Mouse (Mus musculus) pancreas, adult 10 weeks (tissue): ENCODE measurements around the gene Ung. TPM values are rescaled to one million over a fixed set of nuclear protein-coding genes. Genes with fewer than 3 reads are reported as not detected.

ENCODE experiments used
- polyA plus RNA-seq: library from polyadenylated mRNA; stranded (reverse); fragments of 350-450 nt; fragmentation: Illumina TruSeq; extraction: RNeasy Lipid Tissue Mini Kit (QIAGEN cat#74804); gene quantifications from one replicate; pipeline ENCODE4 v1.2.3, GENCODE M21; 2015; ENCODE audit warnings: low read depth, low replicate concordance; ENCODE audit not compliant: insufficient read depth

The Ung gene
- polyA plus RNA-seq = 2.3 TPM

DNA sequence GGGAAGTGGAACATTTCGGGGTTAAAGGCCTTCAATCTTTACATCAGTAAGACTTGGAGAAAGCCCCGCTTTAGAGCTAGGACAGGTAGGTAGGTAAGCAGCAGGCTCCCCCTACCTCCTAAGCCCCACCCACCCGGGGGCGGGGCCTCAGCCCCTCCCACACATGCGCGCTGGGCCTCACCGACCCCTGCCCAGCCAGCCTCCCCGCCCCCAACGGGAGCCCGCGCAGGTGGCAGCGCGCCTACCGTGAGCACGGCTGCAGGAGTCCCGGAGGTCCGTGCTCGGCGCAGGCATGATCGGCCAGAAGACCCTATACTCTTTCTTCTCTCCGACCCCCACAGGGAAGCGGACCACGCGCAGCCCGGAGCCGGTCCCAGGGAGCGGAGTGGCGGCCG is at the start of gene Ung:
Gene Ung (plus strand): TSS at position 176 of the 395 bp plus-strand sequence.

DNA sequence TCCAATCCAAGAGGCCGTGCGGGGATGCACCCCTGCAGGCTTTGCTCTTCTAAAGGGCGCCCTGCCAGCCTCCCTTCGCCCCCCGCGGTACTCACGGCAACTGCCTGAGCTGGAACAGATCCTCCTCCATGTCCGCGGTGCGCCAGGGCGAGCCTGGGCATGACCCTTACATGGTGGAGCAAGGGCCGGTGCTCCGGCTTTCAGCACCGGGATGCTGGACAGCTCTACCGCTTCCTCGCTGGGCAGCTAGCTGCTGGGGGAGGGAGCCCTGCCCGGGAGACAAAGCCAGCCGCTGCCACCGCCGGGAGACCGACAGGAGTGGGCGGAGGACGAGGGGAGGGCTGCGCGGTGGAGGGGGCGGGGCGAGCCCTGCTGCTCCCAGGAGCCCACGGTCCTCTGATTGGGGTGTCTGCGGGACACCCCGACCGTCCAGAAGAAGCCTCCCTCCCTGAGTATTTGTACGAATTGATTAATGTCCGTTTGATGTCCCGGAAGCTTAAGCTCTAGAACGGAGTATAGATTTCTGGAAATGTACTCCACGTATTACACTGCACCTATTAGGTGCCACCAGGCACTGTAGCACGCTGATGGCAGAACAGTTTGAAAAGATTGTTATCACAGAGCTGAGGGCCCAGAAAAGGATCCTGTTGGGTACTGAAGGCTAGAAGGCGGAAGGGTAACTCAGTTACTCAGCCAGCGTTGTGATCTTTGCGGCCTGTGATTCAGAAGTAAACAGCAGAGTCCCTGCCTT is 39.0 kb upstream of the Ung start, which contains the start of gene Svop:
Gene Svop (minus strand): TSS at position 514 of the 751 bp plus-strand sequence.

DNA sequence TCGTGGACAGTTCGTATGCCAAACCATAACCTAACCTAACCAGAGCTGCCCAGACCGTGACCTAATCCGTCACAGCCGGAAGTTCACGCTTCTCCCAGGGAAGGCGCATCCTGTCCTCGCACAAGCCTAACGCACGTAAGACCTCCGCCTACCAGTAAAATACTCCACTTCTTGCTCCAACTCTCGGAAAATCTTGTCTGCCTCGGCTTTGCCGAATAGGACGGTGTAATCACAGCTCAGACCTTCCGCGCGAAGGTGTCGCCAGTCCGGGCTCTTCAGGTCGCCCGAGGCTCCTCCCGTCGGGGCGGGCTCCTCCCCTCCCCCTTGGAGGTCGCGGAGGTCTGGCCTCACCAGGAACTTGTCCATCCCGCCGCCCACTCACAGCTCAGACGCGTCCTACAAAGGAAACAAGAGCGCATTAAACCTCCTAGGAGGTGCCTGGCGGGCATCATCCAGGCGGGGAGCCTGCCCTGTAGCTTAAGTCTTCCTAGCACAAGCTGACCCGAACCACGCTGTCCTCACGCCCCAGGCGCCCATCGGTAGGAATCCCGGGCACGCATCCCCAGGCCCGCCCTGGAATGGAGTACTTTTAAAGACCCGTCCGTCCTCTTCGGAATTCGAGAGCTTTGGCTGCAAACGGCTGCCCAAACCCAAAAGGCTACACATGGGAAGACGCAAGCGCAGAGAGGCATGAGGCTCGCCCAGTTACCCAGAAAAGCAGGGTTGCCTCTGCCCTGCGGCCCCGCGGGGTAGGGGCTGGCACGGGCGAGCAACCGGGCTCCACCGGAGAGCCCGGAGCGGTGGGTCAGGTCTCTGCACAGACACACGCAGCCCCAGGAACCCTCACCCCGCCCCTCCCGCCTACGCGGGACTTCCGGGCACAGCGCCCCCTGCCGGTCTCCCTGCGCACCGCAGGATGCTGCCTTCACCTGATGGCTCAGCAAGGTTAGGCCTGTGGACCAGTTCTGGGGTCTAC is 2.5 kb upstream of the Ung start, which contains the start of gene Alkbh2:
Gene Alkbh2 (minus strand): TSS at position 845 of the 976 bp plus-strand sequence.

DNA sequence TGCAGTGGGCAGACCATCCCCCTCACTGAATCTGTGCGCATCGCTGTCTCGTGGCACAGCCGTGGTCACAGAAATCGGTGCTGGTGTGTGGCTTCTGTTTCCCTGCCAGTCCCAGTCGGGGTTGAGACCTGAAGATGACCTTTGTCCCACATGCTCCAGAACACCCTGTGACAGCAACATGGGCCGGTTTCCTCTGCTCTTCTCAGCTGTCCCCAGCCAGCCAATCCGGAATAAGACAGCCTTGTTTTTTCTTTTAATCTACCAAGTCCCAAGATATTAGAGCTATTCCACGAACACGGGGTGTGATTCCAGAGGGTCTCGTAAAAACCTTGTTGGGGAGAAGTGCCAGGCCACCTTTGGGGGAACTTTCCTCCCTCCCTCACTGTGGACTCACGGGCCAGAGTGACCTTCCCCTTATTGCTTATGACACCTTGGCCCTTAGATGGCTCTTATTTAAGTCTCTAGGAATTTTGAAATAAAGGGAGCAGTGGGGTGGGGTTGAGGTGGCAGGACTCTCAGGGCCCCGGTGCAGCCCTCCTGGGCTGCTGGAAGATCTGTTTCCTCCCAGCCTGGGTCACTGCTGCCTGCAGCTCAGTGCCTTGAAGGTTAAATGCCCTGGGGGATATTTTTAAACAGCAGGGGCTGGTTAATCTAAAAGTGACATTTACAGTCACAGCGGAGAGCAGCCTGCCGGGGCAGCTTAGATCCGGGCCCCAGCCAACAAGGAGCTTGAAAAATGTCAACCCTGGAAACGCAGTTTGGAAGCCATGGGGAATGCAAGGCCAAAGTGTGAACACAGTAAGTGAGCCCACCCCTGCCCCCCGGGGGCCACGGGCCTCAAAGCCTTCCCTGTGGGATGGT is 16.1 kb downstream of the Ung start, which contains the start of gene Acacb:
Gene Acacb (plus strand): TSS at position 508 of the 861 bp plus-strand sequence.

Other genes starting within 250 kb of the Ung start
- 9.9 TPM for gene Coro1c, start 221.6 kb upstream of the Ung start, polyA plus RNA-seq
- 4.2 TPM for gene Ssh1, start 136.5 kb upstream of the Ung start, polyA plus RNA-seq
- not detected for gene Dao, start 126.7 kb upstream of the Ung start, polyA plus RNA-seq
- gene Usp30, start 64.9 kb upstream of the Ung start, polyA plus RNA-seq = 3.7 TPM
- gene Svop, start 38.8 kb upstream of the Ung start, polyA plus RNA-seq = 0.46 TPM
- gene Alkbh2, start 2.2 kb upstream of the Ung start, polyA plus RNA-seq = 3.9 TPM
- gene Acacb, start 16.1 kb downstream of the Ung start, polyA plus RNA-seq = 9.0 TPM
- not detected for gene Foxn4, start 143.4 kb downstream of the Ung start, polyA plus RNA-seq
- gene Myo1h, start 158.8 kb downstream of the Ung start, polyA plus RNA-seq = not detected